Mouse (Mus musculus): Measurements from ENCODE around the gene Pth1r.

- TF ChIP-seq GATA1 (IDR thresholded peaks at IDR 0.05; ENCODE audit: borderline replicate concordance, low read length) (no peak), FLI1 (IDR thresholded peaks at IDR 0.05; ENCODE audit: low read length) (no peak)
These were observed 57.6 kb downstream of the Pth1r start for GRCm38 (mm10) chr9:110689261-110689779.

Measured in megakaryocyte, embryonic 14.5 days (primary cell).